Mouse (Mus musculus) kidney, postnatal 0 days (tissue): ENCODE results near the gene A1cf. TPM values are rescaled to one million over a fixed set of nuclear protein-coding genes. Genes with fewer than 3 reads are reported as not detected.

Experiments
- ATAC-seq: fragments of 200-750 bp; cut with Nextera tagmentation; replicated peaks from 2 replicates; pipeline ENCODE4 v1.8.0; 2017; ENCODE audit warnings: low read depth, moderate number of reproducible peaks, moderate TSS enrichment, moderate library complexity; ENCODE audit not compliant: low FRiP score
- DNase-seq: peaks from one replicate; pipeline ENCODE4 v3.0.0-alpha.2; 2016; ENCODE audit warnings: low spot score
- H3K27ac ChIP-seq: fragments of 300-500 bp; sonication (generic); 2 replicates; pipeline ENCODE4 v1.5.1; 2014; ENCODE audit warnings: mild to moderate bottlenecking
- H3K27me3 ChIP-seq: fragments of 300-500 bp; sonication (generic); 2 replicates; pipeline ENCODE4 v1.6.1; 2014; ENCODE audit warnings: low read length, mixed read lengths; ENCODE audit not compliant: insufficient read depth
- H3K36me3 ChIP-seq: fragments of 300-500 bp; sonication (generic); 2 replicates; pipeline ENCODE4 v1.6.1; 2014; ENCODE audit warnings: low read length, mixed read lengths; ENCODE audit not compliant: insufficient read depth
- H3K4me1 ChIP-seq: fragments of 300-500 bp; sonication (generic); replicated peaks from 2 replicates; pipeline ENCODE4 v1.6.1; 2014; ENCODE audit warnings: antibody characterized with exemption, low read length, mixed read lengths; ENCODE audit not compliant: insufficient read depth
- H3K4me2 ChIP-seq: fragments of 300-500 bp; sonication (generic); 2 replicates; pipeline ENCODE4 v1.6.1; 2014; ENCODE audit warnings: mild to moderate bottlenecking, low read length, moderate library complexity, mixed read lengths
- H3K4me3 ChIP-seq: fragments of 300-500 bp; sonication (generic); replicated peaks from 2 replicates; pipeline ENCODE4 v1.5.1; 2014; ENCODE audit warnings: low read depth, low read length
- H3K9ac ChIP-seq: fragments of 300-500 bp; sonication (generic); 2 replicates; pipeline ENCODE4 v1.6.1; 2014; ENCODE audit warnings: low read depth, low read length
- H3K9me3 ChIP-seq: fragments of 300-500 bp; sonication (generic); replicated peaks from 2 replicates; pipeline ENCODE4 v1.6.1; 2016; ENCODE audit warnings: low read length, inconsistent platforms, mixed read lengths
- CTCF ChIP-seq: IDR thresholded peaks from 2 replicates; pipeline ENCODE4 v1.5.1; 2016; ENCODE audit warnings: antibody characterized with exemption, low read depth, mild to moderate bottlenecking, moderate library complexity
- WGBS: fragments of 180-500 bp; shearing (Covaris S2); extraction: QIAGEN DNeasy Blood & Tissue Kit; methylation state at CpG from one replicate; pipeline ENCODE4 v1.1.7; 2014; 5-methylcytosine and 5-hydroxymethylcytosine counted together
- polyA plus RNA-seq: library from polyadenylated mRNA; unstranded; fragments of >200 nt; fragmentation: Nextera tagmentation; extraction: Ambion mirVana; gene quantifications from 2 replicates; pipeline ENCODE4 v1.2.1, GENCODE M21; 2015

The A1cf gene
- polyA plus RNA-seq, 1 experiment from 2014 or later: 2.0 TPM

DNA sequence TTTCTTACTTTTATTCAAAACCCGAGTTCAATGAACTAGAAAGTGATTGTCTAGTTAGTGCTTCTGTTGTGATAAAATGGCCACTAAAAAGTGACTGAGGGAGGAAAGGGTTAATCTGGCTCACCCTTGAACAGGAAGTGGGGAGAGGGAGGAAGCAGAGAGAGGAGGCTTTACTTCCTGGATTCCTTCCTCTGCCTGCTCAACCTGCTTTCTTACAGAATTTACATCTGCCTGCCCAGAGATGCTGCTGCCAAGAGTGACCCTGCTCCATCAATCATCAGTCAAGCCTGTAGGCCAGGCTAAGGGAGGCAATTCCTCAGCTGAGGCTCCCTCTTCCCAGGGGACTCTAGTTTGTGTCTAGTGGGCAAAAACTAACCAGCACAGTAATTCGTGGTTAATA, 107.3 kb downstream of the A1cf start:
- Histone ChIP-seq H3K4me1 (no peaks in the 10 kb centered on the region), H3K36me3 (no peaks in the 10 kb centered on the region), H3K4me3 (no peak overlapping the region), H3K27me3 (no peaks in the 10 kb centered on the region), H3K9me3 (no peaks in the 10 kb centered on the region), H3K4me2 (no peak overlapping the region), H3K27ac (no peak overlapping the region), H3K9ac (no peak overlapping the region)
- ATAC-seq: no peak; the same call in 1 of the 2 replicates
- peak; percentile 67 for DNase-seq
- no peak for TF ChIP-seq CTCF
- 54% methylated on average over 2 of the region's 2 CpGs for WGBS

DNA sequence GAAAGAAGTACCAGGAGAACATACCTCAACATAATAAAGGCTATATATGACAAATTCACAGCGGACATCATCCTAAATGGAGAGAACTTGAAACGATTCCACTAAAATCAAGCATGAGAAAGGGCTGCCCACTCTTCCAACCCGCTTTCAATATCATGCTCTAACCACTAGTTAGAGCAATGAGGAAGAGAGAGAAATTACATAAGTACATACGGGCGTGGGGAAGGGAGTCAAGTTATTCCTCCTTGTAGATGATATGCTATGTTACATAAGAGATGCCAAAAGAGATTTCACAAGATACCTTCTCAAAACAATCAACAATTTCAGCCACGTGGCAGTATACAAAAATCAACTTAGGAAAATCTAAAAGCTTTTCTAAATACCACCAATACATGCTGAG, 122.5 kb downstream of the A1cf start:
- WGBS: 96% methylated on average over 6 of the region's 6 CpGs
- ATAC-seq: no peak

DNA sequence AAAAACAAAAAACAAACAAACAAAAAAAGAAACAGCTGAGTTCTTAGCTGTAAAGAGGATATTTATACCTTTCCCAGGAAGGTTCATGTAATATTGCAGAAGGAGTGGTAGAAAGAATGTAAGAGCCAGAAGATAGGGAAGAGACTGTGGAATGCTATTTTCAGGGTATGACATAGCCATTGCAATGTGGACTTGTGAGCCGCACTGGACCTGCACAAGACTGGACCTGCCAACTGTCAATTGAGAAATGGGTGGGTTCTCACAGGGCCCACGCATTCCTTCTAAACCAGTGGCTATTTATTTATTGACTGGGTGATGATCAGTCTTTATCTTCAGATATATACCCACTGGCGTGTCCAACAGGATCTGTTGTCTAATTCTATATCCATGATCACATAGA, 128.4 kb downstream of the A1cf start:
- H3K27ac ChIP-seq: no peak overlapping the region
- WGBS: 94% methylated on average over 3 of the region's 3 CpGs

More for the DNA sequence above, 122.5 kb downstream of the A1cf start:
- H3K27ac ChIP-seq: no peak overlapping the region
- 0 out of 2 replicates have a peak, but pooled peaks cover 3% of the 10 kb centered on the region for H3K36me3 ChIP-seq
- DNase-seq: no peak
- TF ChIP-seq CTCF: no peak
- H3K4me3 ChIP-seq: no peak overlapping the region
- no peaks in the 10 kb centered on the region for H3K27me3 ChIP-seq
- H3K9me3 ChIP-seq: no peaks in the 10 kb centered on the region
- no peak overlapping the region for H3K4me2 ChIP-seq
- no peaks in the 10 kb centered on the region for H3K4me1 ChIP-seq
- no peak overlapping the region for H3K9ac ChIP-seq

More for the DNA sequence above, 128.4 kb downstream of the A1cf start:
- ATAC-seq (no peak), DNase-seq (no peak)
- H3K4me3 ChIP-seq: no peak overlapping the region
- H3K36me3 ChIP-seq: 0 out of 2 replicates have a peak, but pooled peaks cover under 1% of the 10 kb centered on the region
- no peaks in the 10 kb centered on the region for H3K4me1 ChIP-seq
- H3K9me3 ChIP-seq: no peaks in the 10 kb centered on the region
- no peak overlapping the region for H3K4me2 ChIP-seq
- H3K9ac ChIP-seq: no peak overlapping the region
- H3K27me3 ChIP-seq: no peaks in the 10 kb centered on the region
- no peak for TF ChIP-seq CTCF

Other genes with a start within 250 kb of the A1cf start
- gene Prkg1, start 103.7 kb upstream of the A1cf start, polyA plus RNA-seq: 2.3 and 2.8 TPM in 2 replicates
- 2.0 and 2.2 TPM in 2 replicates for gene Asah2, start 239.4 kb downstream of the A1cf start, polyA plus RNA-seq